Mouse (Mus musculus): ENCODE data around the gene Nono. TPM values are rescaled to one million over a fixed set of nuclear protein-coding genes. Genes with fewer than 3 reads are reported as not detected.
A peak's percentile ranks its signal among the peaks of the same experiment; 100 is the strongest.
"Not testable (repeated sequence)": the region's sequence is repeated elsewhere in the genome, so short reads cannot be mapped to it uniquely, and the experiment has no call there.

Gene Nono
- polyA plus RNA-seq, 1 experiment: 47.5 TPM

DNA sequence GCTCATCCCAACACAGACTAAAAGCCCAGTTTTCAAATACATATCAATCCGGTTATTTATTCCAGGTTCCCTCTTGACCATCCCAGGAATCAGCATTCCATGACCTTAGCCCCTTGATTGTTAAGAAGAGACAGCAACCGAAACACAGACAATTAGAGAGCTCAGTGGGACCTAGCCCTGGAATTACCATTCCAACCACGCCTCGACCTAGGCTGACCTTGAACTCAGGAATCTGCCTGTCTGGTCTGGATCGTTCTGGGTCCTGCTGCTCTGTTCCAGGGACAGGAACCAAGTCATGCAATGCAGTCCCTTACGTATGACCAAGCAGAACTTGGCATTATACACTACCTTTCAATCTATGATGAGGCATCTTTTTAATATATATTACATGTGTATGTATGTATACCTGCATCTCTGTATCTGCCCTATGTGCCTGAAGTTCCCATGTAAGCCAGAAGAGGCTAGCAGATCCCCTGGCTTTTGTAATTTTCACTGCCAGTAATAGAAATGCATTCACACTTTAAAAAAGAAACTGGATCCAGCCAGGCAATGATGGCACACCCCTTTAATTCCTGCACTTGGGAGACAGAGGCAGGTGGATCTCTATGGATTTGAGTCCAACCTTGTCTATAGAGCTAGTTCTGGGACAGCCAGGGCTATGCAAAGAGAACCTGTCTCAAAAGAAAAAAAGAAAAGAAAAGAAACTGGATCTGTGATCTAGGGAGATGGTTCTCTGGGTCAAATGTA, 52.7 kb downstream of the Nono start:
- Histone ChIP-seq H3K36me3 (ENCODE audit: control insufficient read depth, insufficient read depth, low read length) (no peaks in the 10 kb centered on the region), H3K4me1 (ENCODE audit: control insufficient read depth, insufficient read depth, insufficient read length, low read length) (no peaks in the 10 kb centered on the region), H3K4me3 (ENCODE audit: low read depth, low read length) (no peak overlapping the region), H3K27me3 (ENCODE audit: control insufficient read depth, insufficient read depth, low read length) (no peaks in the 10 kb centered on the region), H3K27ac (ENCODE audit: insufficient read depth, low read depth, low read length) (no peak overlapping the region)
- TF ChIP-seq POLR2A (IDR thresholded peaks at IDR 0.05; ENCODE audit: low read depth, low read length) (no peak), CTCF (IDR thresholded peaks at IDR 0.05; ENCODE audit: extremely low read depth, insufficient read length, insufficient replicate concordance, low read depth, low read length) (no peak)
- 76% methylated on average over 6 of the region's 6 CpGs for WGBS

DNA sequence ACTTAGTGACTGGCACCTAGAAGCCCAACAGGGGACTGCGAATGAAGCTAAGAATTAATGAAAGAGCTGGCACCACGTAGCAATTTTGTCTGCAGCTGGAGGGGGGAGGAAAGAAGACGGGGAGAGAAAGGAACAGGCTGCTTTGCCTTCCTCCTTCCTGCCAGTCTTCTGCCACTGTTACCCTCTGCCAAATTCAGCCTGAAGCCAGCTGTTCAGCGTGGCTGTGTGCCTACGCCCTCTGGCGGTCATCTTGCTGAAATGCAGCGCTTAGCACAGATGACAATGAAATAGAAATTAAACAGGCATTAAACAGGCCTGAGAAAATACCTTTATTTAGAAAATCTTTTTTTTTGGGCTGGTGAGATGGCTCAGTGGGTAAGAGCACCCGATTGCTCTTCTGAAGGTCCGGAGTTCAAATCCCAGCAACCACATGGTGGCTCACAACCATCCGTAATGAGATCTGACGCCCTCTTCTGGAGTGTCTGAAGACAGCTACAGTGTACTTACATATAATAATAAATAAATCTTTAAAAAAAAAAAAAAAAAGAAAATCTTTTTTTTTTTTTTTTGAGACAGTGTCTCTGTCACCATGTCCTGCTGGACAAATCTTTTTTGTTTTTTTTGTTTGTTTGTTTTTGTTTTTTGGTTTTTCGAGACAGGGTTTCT, 57.5 kb downstream of the Nono start:
- TF ChIP-seq CTCF (IDR thresholded peaks at IDR 0.05; ENCODE audit: extremely low read depth, insufficient read length, insufficient replicate concordance, low read depth, low read length): peak; percentile 64; the same call in 1 of the 2 replicates
- H3K27ac ChIP-seq (ENCODE audit: insufficient read depth, low read depth, low read length); H3K27me3 ChIP-seq (ENCODE audit: control insufficient read depth, insufficient read depth, low read length); H3K4me1 ChIP-seq (ENCODE audit: control insufficient read depth, insufficient read depth, insufficient read length, low read length); H3K36me3 ChIP-seq (ENCODE audit: control insufficient read depth, insufficient read depth, low read length); H3K4me3 ChIP-seq (ENCODE audit: low read depth, low read length): not testable (repeated sequence)
- WGBS: 38% methylated on average over 11 of the region's 12 CpGs

Other genes starting within 250 kb of the Nono start
- gene Snx12, start 206.8 kb upstream of the Nono start, polyA plus RNA-seq (2012; rRNA removed): 4.2 and 7.4 TPM in 2 replicates
- 13.7 and 32.2 TPM in 2 replicates for gene Foxo4, start 174.8 kb upstream of the Nono start, polyA plus RNA-seq (2012; rRNA removed)
- 0.23 TPM in 1 of 2 replicates, not detected in the other for gene Gm614, start 165.3 kb upstream of the Nono start, polyA plus RNA-seq (2012; rRNA removed)
- gene Il2rg, start 161.1 kb upstream of the Nono start, polyA plus RNA-seq (2012; rRNA removed): 7.1 and 14.1 TPM in 2 replicates
- gene Gm20489, start 160.3 kb upstream of the Nono start, polyA plus RNA-seq (2012; rRNA removed): not detected in 2 replicates
- 77.9 and 155 TPM in 2 replicates for gene Med12, start 155.3 kb upstream of the Nono start, polyA plus RNA-seq (2012; rRNA removed)
- gene Nlgn3, start 130.2 kb upstream of the Nono start, polyA plus RNA-seq (2012; rRNA removed): 0.04 and 0.06 TPM in 2 replicates
- 88.8 and 125 TPM in 2 replicates for gene Gjb1, start 52.9 kb upstream of the Nono start, polyA plus RNA-seq (2012; rRNA removed)
- gene Zmym3, start 8.5 kb upstream of the Nono start, polyA plus RNA-seq (2012; rRNA removed): 8.0 and 11.8 TPM in 2 replicates
- gene Itgb1bp2, start 19.8 kb downstream of the Nono start, polyA plus RNA-seq (2012; rRNA removed): 0.20 TPM in 1 of 2 replicates, not detected in the other
- 0.53 and 2.0 TPM in 2 replicates for gene Taf1, start 103.4 kb downstream of the Nono start, polyA plus RNA-seq (2012; rRNA removed)
- 11.1 and 19.8 TPM in 2 replicates for gene Ogt, start 210.7 kb downstream of the Nono start, polyA plus RNA-seq (2012; rRNA removed)